In the genomic region with DNA sequence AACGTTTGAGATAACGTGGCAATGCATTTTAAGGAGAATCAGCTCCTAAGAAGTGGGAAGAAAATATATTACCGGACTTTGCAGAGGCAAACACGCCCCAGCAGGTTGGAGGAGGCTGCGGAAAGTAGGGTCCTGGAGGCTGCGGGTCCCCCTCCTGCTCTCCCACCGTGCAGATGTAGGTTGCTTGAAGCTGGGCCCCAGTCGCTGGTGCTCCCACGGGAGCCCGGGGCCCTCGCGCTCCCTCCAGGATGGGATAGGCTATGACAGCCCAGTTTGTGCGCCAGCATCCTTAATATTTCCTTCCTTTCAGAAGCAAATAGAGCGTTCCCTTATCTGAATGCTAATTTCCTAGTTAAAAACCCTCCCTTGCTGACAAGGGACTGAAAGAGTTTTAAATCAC, we compare ENCODE assay signal across 12 mouse cellular contexts.
DNase-seq lines count a peak whose midpoint lies in the region; ATAC-seq lines count a peak whose summit lies in the region.
"Had no signal": no experiment of that assay in that cellular context is flagged by ENCODE, and none has a peak within 500 bp of the region (broad histone marks: within the 10 kb centered on the region; RNA-seq: fewer than 3 reads in every experiment).

No protein-coding gene starts in this region.

- 6% methylated on average over 14 of the region's 14 CpGs for WGBS in kidney, embryonic 14.5 days
- WGBS in forebrain, embryonic 10.5 days = 2% methylated on average over 14 of the region's 14 CpGs
- 5% methylated on average over 14 of the region's 14 CpGs for WGBS in limb, embryonic 10.5 days
- WGBS in neural tube, embryonic 13.5 days = 3% methylated on average over 14 of the region's 14 CpGs

- H3K4me2 ChIP-seq in kidney, embryonic 14.5 days (replicated peaks; ENCODE audit: low read depth, low read length) = no peak overlapping the region
- peak overlapping the region; percentile 52 for H3K4me2 ChIP-seq in neural tube, embryonic 13.5 days

- peak overlapping the region; percentile 35; the same call in 1 of the 2 replicates for H3K4me3 ChIP-seq in kidney, embryonic 14.5 days (ENCODE audit: low read length)
- peak overlapping the region; percentile 43 for H3K4me3 ChIP-seq in forebrain, embryonic 10.5 days
- peak overlapping the region; percentile 51 for H3K4me3 ChIP-seq in limb, embryonic 10.5 days
- H3K4me3 ChIP-seq in neural tube, embryonic 13.5 days = no peak overlapping the region
- H3K4me3 ChIP-seq: erythroblast, embryonic 14.5 days had no signal

- no peak overlapping the region for H3K27ac ChIP-seq in kidney, embryonic 14.5 days (ENCODE audit: low read depth, low read length)
- H3K27ac ChIP-seq in forebrain, embryonic 10.5 days = no peak overlapping the region
- H3K27ac ChIP-seq in limb, embryonic 10.5 days = no peak overlapping the region
- peak overlapping the region; percentile 78 for H3K27ac ChIP-seq in neural tube, embryonic 13.5 days (replicated peaks)
- H3K27ac ChIP-seq: liver, embryonic 12.5 days had no signal

- no peaks in the 10 kb centered on the region for H3K36me3 ChIP-seq in kidney, embryonic 14.5 days (ENCODE audit: control insufficient read depth, insufficient read depth, low read length)
- H3K36me3 ChIP-seq in forebrain, embryonic 10.5 days (replicated peaks) = no peaks in the 10 kb centered on the region
- no peaks in the 10 kb centered on the region for H3K36me3 ChIP-seq in limb, embryonic 10.5 days
- H3K36me3 ChIP-seq in neural tube, embryonic 13.5 days = no peaks in the 10 kb centered on the region
- H3K36me3 ChIP-seq: liver, embryonic 12.5 days had no signal

- H3K27me3 ChIP-seq in kidney, embryonic 14.5 days (ENCODE audit: control insufficient read depth, insufficient read depth, low read length) = peaks cover 52% of the 10 kb centered on the region
- H3K27me3 ChIP-seq in forebrain, embryonic 10.5 days (ENCODE audit: poor library complexity, severe bottlenecking) = peaks cover 100% of the 10 kb centered on the region
- H3K27me3 ChIP-seq in limb, embryonic 10.5 days (ENCODE audit: low read depth, poor library complexity, severe bottlenecking) = peaks cover 89% of the 10 kb centered on the region
- H3K27me3 ChIP-seq in neural tube, embryonic 13.5 days = peaks cover 100% of the 10 kb centered on the region

- peaks cover 14% of the 10 kb centered on the region for H3K4me1 ChIP-seq in kidney, embryonic 14.5 days (ENCODE audit: control insufficient read depth, insufficient read depth, low read length)
- peaks cover 20% of the 10 kb centered on the region for H3K4me1 ChIP-seq in forebrain, embryonic 10.5 days
- H3K4me1 ChIP-seq in limb, embryonic 10.5 days = peaks cover 24% of the 10 kb centered on the region
- peaks cover 20% of the 10 kb centered on the region for H3K4me1 ChIP-seq in neural tube, embryonic 13.5 days (replicated peaks)

- no peak overlapping the region for H3K9ac ChIP-seq in kidney, embryonic 14.5 days (ENCODE audit: low read depth, low read length)
- H3K9ac ChIP-seq in neural tube, embryonic 13.5 days = 0 out of 2 replicates have a peak overlapping the region, but pooled peaks have one; percentile 22
- H3K9ac ChIP-seq: liver, embryonic 12.5 days had no signal

- DNase-seq in kidney, postnatal 14 days = no peak
- peak; percentile 38 for DNase-seq in forebrain, embryonic 10.5 days (ENCODE audit: extremely low spot score, low spot score)
- DNase-seq in limb, embryonic 10.5 days (ENCODE audit: low spot score) = no peak
- no peak for DNase-seq in thymus, adult 18-20 months
- DNase-seq in cerebellum, adult 8-10 months = no peak
- DNase-seq in urinary bladder, postnatal 10 days (ENCODE audit: low spot score) = no peak
- DNase-seq: cerebellum, adult 11 months had no signal

- ATAC-seq in kidney, embryonic 14.5 days (ENCODE audit: low FRiP score, low TSS enrichment) = no peak
- ATAC-seq in neural tube, embryonic 13.5 days (ENCODE audit: low read depth) = peak; percentile 49; the same call in 1 of the 2 replicates
- ATAC-seq: liver, embryonic 12.5 days had no signal

- H3K9me3 ChIP-seq in kidney, embryonic 14.5 days (ENCODE audit: control insufficient read depth, low read length) = no peaks in the 10 kb centered on the region
- H3K9me3 ChIP-seq in forebrain, embryonic 10.5 days = no peaks in the 10 kb centered on the region
- no peaks in the 10 kb centered on the region for H3K9me3 ChIP-seq in limb, embryonic 10.5 days (replicated peaks)
- no peaks in the 10 kb centered on the region for H3K9me3 ChIP-seq in neural tube, embryonic 13.5 days
- H3K9me3 ChIP-seq: liver, embryonic 12.5 days; megakaryocyte, embryonic 14.5 days had no signal
